Comparison of ENCODE assay signal across 8 mouse cellular contexts in genomic region chr1:65010153-65010552, GRCm38 (mm10). TPM values are rescaled to one million over a fixed set of nuclear protein-coding genes. Genes with fewer than 3 reads are reported as not detected.
DNase-seq lines count a peak whose midpoint lies in the region; ATAC-seq and TF ChIP-seq lines count a peak whose summit lies in the region.

No protein-coding gene starts in this region.

- intact Hi-C loops in heart, adult 2 months (cut with DNase I): loop anchor here (5.0 kb wide), 1 partner anchor 1353 kb away; no protein-coding TSS in a partner anchor
- intact Hi-C loops in left cerebral cortex, postnatal 10 days (cut with DNase I): loop anchor here (5.0 kb wide), 1 partner anchor 293 kb away; no protein-coding TSS in a partner anchor

- TF ChIP-seq EP300 in heart, adult 2 months (IDR thresholded peaks at IDR 0.05; ENCODE audit: insufficient read depth, low read depth, low read length): no peak

- no peak for TF ChIP-seq POLR2A in heart, adult 2 months (IDR thresholded peaks at IDR 0.05; ENCODE audit: insufficient read depth, low read depth, low read length)

- H3K27ac ChIP-seq in heart, adult 2 months: no peak overlapping the region
- H3K27ac ChIP-seq in heart, embryonic 11.5 days (ENCODE audit: low read depth, low read length): no peak overlapping the region
- H3K27ac ChIP-seq in intestine, embryonic 15.5 days: no peak overlapping the region
- H3K27ac ChIP-seq in midbrain, embryonic 13.5 days: no peak overlapping the region

- no peaks in the 10 kb centered on the region for H3K9me3 ChIP-seq in heart, embryonic 11.5 days (replicated peaks; ENCODE audit: control insufficient read depth, low read length)
- H3K9me3 ChIP-seq in intestine, embryonic 15.5 days: no peaks in the 10 kb centered on the region
- H3K9me3 ChIP-seq in midbrain, embryonic 13.5 days: no peaks in the 10 kb centered on the region

- peak; percentile 24 to 41 for DNase-seq in heart, adult 2 months
- peak; percentile 74 for DNase-seq in cerebellum, adult 9-10 months
- DNase-seq in frontal cortex, postnatal 14 days (ENCODE audit: low spot score in 2 of 2): peak; percentile 16 to 57
- peak; percentile 61 to 65 for DNase-seq in left cerebral cortex, postnatal 10 days (ENCODE audit: extremely low spot score in 1 of 2, low spot score in 2 of 2)
- DNase-seq in spleen, postnatal 10 days (ENCODE audit: low spot score in 2 of 2): peak; percentile 13 to 56

- H3K27me3 ChIP-seq in heart, adult 2 months (ENCODE audit: control insufficient read depth, insufficient read depth, low read length): no peaks in the 10 kb centered on the region
- H3K27me3 ChIP-seq in heart, embryonic 11.5 days (ENCODE audit: control insufficient read depth, insufficient read depth, low read length): no peaks in the 10 kb centered on the region
- no peaks in the 10 kb centered on the region for H3K27me3 ChIP-seq in intestine, embryonic 15.5 days (replicated peaks)
- no peaks in the 10 kb centered on the region for H3K27me3 ChIP-seq in midbrain, embryonic 13.5 days

- H3K4me1 ChIP-seq in heart, adult 2 months (ENCODE audit: control insufficient read depth, insufficient read depth, low read length): no peaks in the 10 kb centered on the region
- H3K4me1 ChIP-seq in heart, embryonic 11.5 days (ENCODE audit: control insufficient read depth, insufficient read depth, low read length): no peaks in the 10 kb centered on the region
- no peaks in the 10 kb centered on the region for H3K4me1 ChIP-seq in intestine, embryonic 15.5 days (replicated peaks)
- no peaks in the 10 kb centered on the region for H3K4me1 ChIP-seq in midbrain, embryonic 13.5 days (replicated peaks)

- TF ChIP-seq CTCF in heart, adult 2 months (IDR thresholded peaks at IDR 0.05): peak; percentile 93

- no peak overlapping the region for H3K4me3 ChIP-seq in heart, adult 2 months
- H3K4me3 ChIP-seq in heart, embryonic 11.5 days (ENCODE audit: low read depth, low read length): no peak overlapping the region
- H3K4me3 ChIP-seq in intestine, embryonic 15.5 days (replicated peaks): no peak overlapping the region
- no peak overlapping the region for H3K4me3 ChIP-seq in midbrain, embryonic 13.5 days (replicated peaks)

- 7% methylated on average over 9 of the region's 9 CpGs for WGBS in heart, adult 2 months
- 11% methylated on average over 9 of the region's 9 CpGs for WGBS in heart, embryonic 11.5 days (ENCODE audit: insufficient replicate concordance)
- 13% methylated on average over 9 of the region's 9 CpGs for WGBS in intestine, embryonic 15.5 days
- 14% methylated on average over 9 of the region's 9 CpGs for WGBS in midbrain, embryonic 13.5 days

- H3K9ac ChIP-seq in heart, adult 2 months (ENCODE audit: low read depth, low read length): no peak overlapping the region
- no peak overlapping the region for H3K9ac ChIP-seq in heart, embryonic 11.5 days (ENCODE audit: low read depth, low read length)
- H3K9ac ChIP-seq in intestine, embryonic 15.5 days: no peak overlapping the region
- H3K9ac ChIP-seq in midbrain, embryonic 13.5 days (replicated peaks): no peak overlapping the region

- H3K4me2 ChIP-seq in heart, embryonic 11.5 days: no peak overlapping the region
- no peak overlapping the region for H3K4me2 ChIP-seq in intestine, embryonic 15.5 days (replicated peaks)
- no peak overlapping the region for H3K4me2 ChIP-seq in midbrain, embryonic 13.5 days (replicated peaks)

- H3K36me3 ChIP-seq in heart, adult 2 months (ENCODE audit: control insufficient read depth, insufficient read depth, low read length): no peaks in the 10 kb centered on the region
- H3K36me3 ChIP-seq in heart, embryonic 11.5 days (ENCODE audit: control insufficient read depth, insufficient read depth, low read length): no peaks in the 10 kb centered on the region
- H3K36me3 ChIP-seq in intestine, embryonic 15.5 days: no peaks in the 10 kb centered on the region
- no peaks in the 10 kb centered on the region for H3K36me3 ChIP-seq in midbrain, embryonic 13.5 days

- ATAC-seq in heart, embryonic 11.5 days (replicated peaks; ENCODE audit: insufficient number of reproducible peaks, low FRiP score, low TSS enrichment): no peak
- peak; percentile 84 for ATAC-seq in intestine, embryonic 15.5 days
- ATAC-seq in midbrain, embryonic 13.5 days: peak; percentile 68

- no peaks in the 10 kb centered on the region for H3K79me2 ChIP-seq in heart, adult 2 months (replicated peaks; ENCODE audit: control insufficient read depth, insufficient read depth, low read length)

RNA-seq across cellular contexts. Expression of gene Akr1cl, which starts 22.4 kb away (rescaled TPM):
- not detected for total RNA-seq in heart, adult 2 months (2021)
- polyA plus RNA-seq in heart, adult 2 months (2012; rRNA removed): 0.10 and 0.35 TPM in 2 replicates
- polyA plus RNA-seq in heart, embryonic 11.5 days (2014; fragmentation: Nextera tagmentation; extraction: Ambion mirVana): 1.9 and 2.0 TPM in 2 replicates
- 0.49 and 2.0 TPM in 2 replicates for polyA plus RNA-seq in intestine, embryonic 15.5 days (2015; fragmentation: Nextera tagmentation; extraction: Ambion mirVana)
- total RNA-seq in left cerebral cortex, postnatal 10 days (2021): not detected
- polyA plus RNA-seq in midbrain, embryonic 13.5 days (2015; fragmentation: Nextera tagmentation; extraction: Ambion mirVana): 0.12 and 0.36 TPM in 2 replicates

RNA-seq across cellular contexts. Expression of gene Cryge, which starts 40.8 kb away (rescaled TPM):
- total RNA-seq in heart, adult 2 months (2021): not detected
- not detected in 2 replicates for polyA plus RNA-seq in heart, adult 2 months (2012; rRNA removed)
- not detected in 2 replicates for polyA plus RNA-seq in heart, embryonic 11.5 days (2014; fragmentation: Nextera tagmentation; extraction: Ambion mirVana)
- polyA plus RNA-seq in intestine, embryonic 15.5 days (2015; fragmentation: Nextera tagmentation; extraction: Ambion mirVana): not detected in 2 replicates
- not detected for total RNA-seq in left cerebral cortex, postnatal 10 days (2021)
- polyA plus RNA-seq in midbrain, embryonic 13.5 days (2015; fragmentation: Nextera tagmentation; extraction: Ambion mirVana): not detected in 2 replicates

RNA-seq across cellular contexts. Expression of gene Crygd, which starts 53.1 kb away (rescaled TPM):
- not detected for total RNA-seq in heart, adult 2 months (2021)
- polyA plus RNA-seq in heart, adult 2 months (2012; rRNA removed): not detected in 2 replicates
- not detected in 2 replicates for polyA plus RNA-seq in heart, embryonic 11.5 days (2014; fragmentation: Nextera tagmentation; extraction: Ambion mirVana)
- polyA plus RNA-seq in intestine, embryonic 15.5 days (2015; fragmentation: Nextera tagmentation; extraction: Ambion mirVana): not detected in 2 replicates
- total RNA-seq in left cerebral cortex, postnatal 10 days (2021): not detected
- not detected in 2 replicates for polyA plus RNA-seq in midbrain, embryonic 13.5 days (2015; fragmentation: Nextera tagmentation; extraction: Ambion mirVana)

RNA-seq across cellular contexts. Expression of gene Plekhm3, which starts 53.5 kb away (rescaled TPM):
- 1 to 10 TPM; 6.8 to 6.9 TPM for total RNA-seq in heart, adult 2 months (2021)
- polyA plus RNA-seq in heart, adult 2 months (2012; rRNA removed): 3.3 and 4.7 TPM in 2 replicates
- 9.1 and 9.9 TPM in 2 replicates for polyA plus RNA-seq in heart, embryonic 11.5 days (2014; fragmentation: Nextera tagmentation; extraction: Ambion mirVana)
- 4.7 and 5.9 TPM in 2 replicates for polyA plus RNA-seq in intestine, embryonic 15.5 days (2015; fragmentation: Nextera tagmentation; extraction: Ambion mirVana)
- total RNA-seq in left cerebral cortex, postnatal 10 days (2021): 10 to 100 TPM; 27.1 to 32.2 TPM
- 10.3 and 11.8 TPM in 2 replicates for polyA plus RNA-seq in midbrain, embryonic 13.5 days (2015; fragmentation: Nextera tagmentation; extraction: Ambion mirVana)
